Mouse (Mus musculus) embryonic facial prominence, embryonic 15.5 days (tissue): ENCODE measurements at regions not wholly inside any gene's neighbourhood (a gene's known extent, or its start where the extent isn't known, plus 50 kb on each side); places are given as distances from the start of the nearest gene placed in this dataset. TPM values are rescaled to one million over a fixed set of nuclear protein-coding genes. Genes with fewer than 3 reads are reported as not detected.
A peak's percentile ranks its signal among the peaks of the same experiment; 100 is the strongest.
"Not testable (repeated sequence)": the region's sequence is repeated elsewhere in the genome, so short reads cannot be mapped to it uniquely, and the experiment has no call there.

ENCODE experiments used
- ATAC-seq: fragments of 200-750 bp; cut with Nextera tagmentation; 2 replicates; pipeline ENCODE4 v1.8.0; 2017; ENCODE audit warnings: low read depth, moderate TSS enrichment; ENCODE audit not compliant: insufficient number of reproducible peaks, low FRiP score, low TSS enrichment
- H3K27ac ChIP-seq: fragments of 300-500 bp; sonication (generic); replicated peaks from 2 replicates; pipeline ENCODE4 v1.5.1; 2015; ENCODE audit warnings: mild to moderate bottlenecking, inconsistent platforms
- H3K27me3 ChIP-seq: fragments of 300-500 bp; sonication (generic); 2 replicates; pipeline ENCODE4 v1.6.1; 2015; ENCODE audit warnings: inconsistent platforms
- H3K36me3 ChIP-seq: fragments of 300-500 bp; sonication (generic); 2 replicates; pipeline ENCODE4 v1.6.1; 2015; ENCODE audit warnings: mild to moderate bottlenecking, inconsistent platforms
- H3K4me1 ChIP-seq: fragments of 300-500 bp; sonication (generic); 2 replicates; pipeline ENCODE4 v1.6.1; 2015; ENCODE audit warnings: inconsistent platforms
- H3K4me2 ChIP-seq: fragments of 300-500 bp; sonication (generic); replicated peaks from 2 replicates; pipeline ENCODE4 v1.6.1; 2015; ENCODE audit warnings: mild to moderate bottlenecking, inconsistent platforms
- H3K4me3 ChIP-seq: fragments of 300-500 bp; sonication (generic); replicated peaks from 2 replicates; pipeline ENCODE4 v1.5.1; 2015; ENCODE audit warnings: mild to moderate bottlenecking, inconsistent platforms
- H3K9ac ChIP-seq: fragments of 300-500 bp; sonication (generic); 2 replicates; pipeline ENCODE4 v1.6.1; 2015; ENCODE audit warnings: inconsistent platforms
- H3K9me3 ChIP-seq: fragments of 300-500 bp; sonication (generic); replicated peaks from 2 replicates; pipeline ENCODE4 v1.6.1; 2016; ENCODE audit warnings: inconsistent platforms
- WGBS: fragments of 180-500 bp; shearing (Covaris S2); methylation state at CpG from one replicate; pipeline ENCODE4 v1.1.7; 2015; 5-methylcytosine and 5-hydroxymethylcytosine counted together
- microRNA-seq: library from miRNA; unstranded; fragments of <30 nt; microRNA quantifications from one replicate; pipeline ENCODE4, GENCODE M21; 2016; ENCODE audit warnings: borderline number of aligned reads

GRCm38 (mm10) chrX:93069569-93070289 lies 216.5 kb upstream of the Arx start:
- Histone ChIP-seq H3K27me3 (no peaks in the 10 kb centered on the region), H3K27ac (no peak overlapping the region), H3K9ac (no peak overlapping the region), H3K4me2 (peak overlapping the region; percentile 35), H3K4me3 (peak overlapping the region; percentile 19; the same call in 1 of the 2 replicates), H3K4me1 (no peaks in the 10 kb centered on the region), H3K9me3 (no peaks in the 10 kb centered on the region), H3K36me3 (no peaks in the 10 kb centered on the region)
- no peak for ATAC-seq
- 19% methylated on average over 13 of the region's 13 CpGs for WGBS

GRCm38 (mm10) chrX:93070290-93070611 lies 216.0 kb upstream of the Arx start:
- no peak for ATAC-seq
- Histone ChIP-seq H3K4me2 (peak overlapping the region; percentile 35; the same call in 1 of the 2 replicates), H3K9me3 (no peaks in the 10 kb centered on the region), H3K27ac (no peak overlapping the region), H3K4me1 (no peaks in the 10 kb centered on the region), H3K36me3 (no peaks in the 10 kb centered on the region), H3K9ac (no peak overlapping the region), H3K27me3 (no peaks in the 10 kb centered on the region), H3K4me3 (peak overlapping the region; percentile 19; the same call in 1 of the 2 replicates)
- whole genome bisulfite sequencing, result 45% methylated on average over 5 of the region's 5 CpGs

DNA sequence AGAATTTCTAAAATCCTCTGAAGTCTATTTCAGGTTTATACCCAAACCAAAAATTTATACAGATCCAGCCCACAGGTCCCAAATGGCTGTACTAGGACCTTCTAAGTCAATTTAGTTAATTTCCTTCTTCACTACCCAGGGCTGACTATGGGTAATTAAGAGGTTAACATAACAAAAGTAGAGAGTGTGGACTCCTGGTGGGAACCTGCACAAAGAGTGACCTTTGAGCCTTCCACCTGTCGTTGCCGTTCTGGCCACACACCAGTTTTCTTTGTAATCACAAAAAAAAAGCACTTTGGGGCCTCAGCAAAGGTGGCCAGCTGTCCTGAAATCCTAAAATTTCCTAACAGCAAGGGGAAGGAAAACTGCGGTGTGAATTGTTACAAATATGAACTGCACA lies 197.3 kb upstream of the Arx start:
- Histone ChIP-seq H3K9ac (no peak overlapping the region), H3K36me3 (no peaks in the 10 kb centered on the region), H3K27me3 (no peaks in the 10 kb centered on the region), H3K27ac (no peak overlapping the region), H3K9me3 (no peaks in the 10 kb centered on the region), H3K4me1 (no peaks in the 10 kb centered on the region), H3K4me3 (no peak overlapping the region), H3K4me2 (no peak overlapping the region)
- 25% methylated on average over 3 of the region's 3 CpGs for WGBS
- no peak for ATAC-seq

DNA sequence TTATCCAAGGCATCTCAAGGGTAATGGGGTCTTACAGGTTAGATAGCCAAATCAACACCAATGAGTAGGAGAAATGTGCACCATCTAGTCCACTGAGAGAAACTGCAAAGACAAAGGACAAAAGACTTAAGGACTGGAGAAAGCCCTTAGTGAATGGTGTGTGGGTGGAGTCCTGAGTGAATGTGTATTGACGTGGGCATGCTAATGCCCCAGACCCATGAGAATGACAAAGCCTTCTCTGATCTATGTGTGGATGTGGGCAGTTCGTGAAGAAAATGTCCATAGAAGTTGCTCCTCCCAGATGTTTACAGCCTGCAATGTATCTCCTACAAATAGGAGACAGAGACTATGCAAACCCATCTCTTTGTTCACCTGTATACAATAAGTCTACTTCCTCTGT lies 188.7 kb upstream of the Arx start:
- no peaks in the 10 kb centered on the region for H3K27me3 ChIP-seq
- H3K4me1 ChIP-seq, result no peaks in the 10 kb centered on the region
- H3K4me3 ChIP-seq, result no peak overlapping the region
- no peak overlapping the region for H3K27ac ChIP-seq
- no peak overlapping the region for H3K4me2 ChIP-seq
- WGBS, result 67% methylated on average over 2 of the region's 2 CpGs
- no peak overlapping the region for H3K9ac ChIP-seq
- no peaks in the 10 kb centered on the region for H3K36me3 ChIP-seq
- ATAC-seq, result no peak
- H3K9me3 ChIP-seq, result no peaks in the 10 kb centered on the region

DNA sequence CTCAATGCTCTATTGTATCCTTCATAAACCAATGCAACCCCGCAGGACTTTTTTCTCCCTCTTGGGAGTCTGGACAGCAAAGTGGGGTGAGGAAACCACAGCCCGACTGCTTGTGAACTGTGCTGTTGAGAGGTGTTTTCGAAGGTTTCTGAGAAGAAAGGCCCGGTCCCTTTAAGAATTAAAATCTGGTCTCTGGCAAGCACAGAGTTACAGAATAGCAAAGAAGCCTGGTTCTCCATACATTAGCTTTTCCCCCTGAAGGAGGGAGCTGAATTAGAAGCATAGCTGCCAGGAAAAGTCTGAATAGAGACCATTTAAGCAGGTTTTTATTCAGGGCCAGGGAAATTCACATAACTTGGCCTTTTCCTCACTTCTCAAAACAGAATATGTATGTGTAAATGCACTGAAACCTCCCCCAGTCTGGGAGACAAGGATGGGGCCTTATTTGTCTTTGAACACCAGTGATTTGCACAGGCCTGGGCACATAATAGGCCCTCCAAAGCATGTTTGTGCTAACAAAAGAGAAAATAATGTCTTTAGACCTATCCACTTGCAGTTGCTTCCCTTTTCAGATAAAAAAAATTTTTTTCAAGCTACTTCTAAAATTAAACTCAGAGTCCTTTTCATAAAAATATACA lies 178.2 kb upstream of the Arx start:
- Histone ChIP-seq H3K9ac (no peak overlapping the region), H3K4me2 (no peak overlapping the region), H3K36me3 (no peaks in the 10 kb centered on the region), H3K9me3 (no peaks in the 10 kb centered on the region), H3K27me3 (no peaks in the 10 kb centered on the region), H3K4me3 (no peak overlapping the region), H3K4me1 (no peaks in the 10 kb centered on the region), H3K27ac (no peak overlapping the region)
- no peak for ATAC-seq
- WGBS, result 54% methylated on average over 4 of the region's 4 CpGs

GRCm38 (mm10) chrX:93154367-93154766 lies 131.9 kb upstream of the Arx start:
- not testable (repeated sequence) for H3K27ac ChIP-seq, H3K9me3 ChIP-seq, H3K36me3 ChIP-seq, H3K27me3 ChIP-seq, ATAC-seq, H3K4me3 ChIP-seq, H3K4me1 ChIP-seq, H3K4me2 ChIP-seq, H3K9ac ChIP-seq

DNA sequence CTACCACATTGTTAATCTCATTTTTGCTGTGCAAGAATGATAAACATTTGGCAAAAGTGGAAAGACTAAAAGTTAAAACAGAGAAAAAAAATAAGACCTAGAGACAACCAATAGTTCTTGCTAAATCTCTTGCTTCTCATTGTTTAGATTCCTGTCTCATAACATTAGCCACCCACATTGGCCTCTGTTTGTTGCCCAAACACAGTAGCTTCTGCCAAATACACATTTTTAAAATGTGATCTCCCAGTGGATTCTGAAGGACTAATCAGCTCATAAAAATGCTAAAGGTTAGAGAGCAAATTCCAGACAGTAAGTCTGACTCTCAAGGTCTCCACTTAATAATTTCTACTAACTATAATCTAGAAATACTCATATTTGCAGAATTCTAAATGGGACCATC lies 127.1 kb upstream of the Arx start:
- Histone ChIP-seq H3K4me3 (no peak overlapping the region), H3K27me3 (no peaks in the 10 kb centered on the region), H3K36me3 (no peaks in the 10 kb centered on the region), H3K27ac (no peak overlapping the region), H3K4me2 (no peak overlapping the region), H3K4me1 (no peaks in the 10 kb centered on the region), H3K9me3 (no peaks in the 10 kb centered on the region), H3K9ac (no peak overlapping the region)
- ATAC-seq, result no peak

DNA sequence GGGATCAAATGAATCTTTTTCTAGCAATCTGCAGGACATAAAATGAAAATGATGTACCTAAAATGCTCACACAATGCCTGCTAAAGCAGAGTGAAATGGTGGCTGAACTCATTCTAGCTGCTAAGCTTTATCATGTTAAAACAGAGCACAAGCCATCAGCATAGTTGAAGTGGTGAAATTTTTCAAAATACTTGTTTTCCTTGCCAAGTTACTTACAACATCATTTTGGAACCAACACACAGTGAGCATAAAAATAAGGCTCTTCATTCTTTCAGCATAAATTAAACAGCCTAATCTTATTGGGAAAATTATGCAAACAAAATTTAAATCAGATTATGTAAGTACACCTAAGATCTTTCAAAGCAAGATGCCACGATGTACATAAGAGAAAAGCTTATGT lies 125.3 kb upstream of the Arx start:
- Histone ChIP-seq H3K4me3 (no peak overlapping the region), H3K4me2 (no peak overlapping the region)
- 49% methylated on average over 1 of the region's 1 CpGs for WGBS

More for the DNA sequence above, 125.3 kb upstream of the Arx start:
- H3K9ac ChIP-seq, result no peak overlapping the region
- no peaks in the 10 kb centered on the region for H3K4me1 ChIP-seq
- no peak for ATAC-seq
- no peaks in the 10 kb centered on the region for H3K36me3 ChIP-seq
- H3K9me3 ChIP-seq, result no peaks in the 10 kb centered on the region
- no peaks in the 10 kb centered on the region for H3K27me3 ChIP-seq
- H3K27ac ChIP-seq, result no peak overlapping the region

Small RNAs in the stretch of these regions (microRNA-seq; reads per million reads assigned to microRNA genes)
- gene Gm24973, result not detected
